Mouse (Mus musculus): Measurements from ENCODE around the gene P3h3.

- TF ChIP-seq CTCF (IDR thresholded peaks at IDR 0.05; ENCODE audit: low read depth, low read length) (no peak), POLR2A (IDR thresholded peaks at IDR 0.05; ENCODE audit: extremely low read depth, insufficient read depth, low read length) (no peak)
Observed at GRCm38 (mm10) chr6:124835531-124835930, 22.0 kb downstream of the P3h3 start.

Measured in liver, adult 2 months (tissue).